Mouse (Mus musculus): ENCODE data around the gene Slc25a16. TPM values are rescaled to one million over a fixed set of nuclear protein-coding genes. Genes with fewer than 3 reads are reported as not detected.

Slc25a16 gene
- polyA plus RNA-seq, 1 experiment from 2014 or later: 17.9 TPM

- H3K4me2 ChIP-seq (ENCODE audit: low read length): peak overlapping the region; percentile 96
- peak overlapping the region; percentile 50 for H3K4me3 ChIP-seq (replicated peaks; ENCODE audit: low read depth, low read length)
- no peaks in the 10 kb centered on the region for H3K9me3 ChIP-seq (ENCODE audit: control insufficient read depth, low read length)
- peak; percentile 66 for DNase-seq
- H3K27me3 ChIP-seq (ENCODE audit: control insufficient read depth, insufficient read depth, low read length): peaks cover 7% of the 10 kb centered on the region; the same call in 1 of the 2 replicates
- no peaks in the 10 kb centered on the region for H3K36me3 ChIP-seq (ENCODE audit: control insufficient read depth, insufficient read depth, low read length)
- H3K4me1 ChIP-seq (ENCODE audit: control insufficient read depth, insufficient read depth, low read length): peaks cover 17% of the 10 kb centered on the region; the same call in 1 of the 2 replicates
- no peak overlapping the region for H3K27ac ChIP-seq (replicated peaks; ENCODE audit: low read depth, low read length)
- under 1% methylated on average over 38 of the region's 38 CpGs for WGBS
- peak overlapping the region; percentile 54 for H3K9ac ChIP-seq (replicated peaks; ENCODE audit: low read length)
- ATAC-seq (ENCODE audit: low FRiP score, low TSS enrichment): 0 out of 2 replicates have a peak, but pooled peaks have one; percentile 4
Observed at GRCm38 (mm10) chr10:62885969-62886798, 34.2 kb upstream of the Slc25a16 start.

GRCm38 (mm10) chr10:62886799-62887591 lies 33.4 kb upstream of the Slc25a16 start:
- WGBS: under 1% methylated on average over 56 of the region's 56 CpGs
- peaks cover 7% of the 10 kb centered on the region; the same call in 1 of the 2 replicates for H3K27me3 ChIP-seq (ENCODE audit: control insufficient read depth, insufficient read depth, low read length)
- no peaks in the 10 kb centered on the region for H3K9me3 ChIP-seq (ENCODE audit: control insufficient read depth, low read length)
- no peak overlapping the region for H3K27ac ChIP-seq (replicated peaks; ENCODE audit: low read depth, low read length)
- no peaks in the 10 kb centered on the region for H3K36me3 ChIP-seq (ENCODE audit: control insufficient read depth, insufficient read depth, low read length)
- ATAC-seq (ENCODE audit: low FRiP score, low TSS enrichment) (peak; percentile 69; the same call in 1 of the 2 replicates), DNase-seq (peak; percentile 74)
- H3K9ac ChIP-seq (replicated peaks; ENCODE audit: low read length): peak overlapping the region; percentile 54
- H3K4me3 ChIP-seq (replicated peaks; ENCODE audit: low read depth, low read length): peak overlapping the region; percentile 50
- H3K4me1 ChIP-seq (ENCODE audit: control insufficient read depth, insufficient read depth, low read length): peaks cover 17% of the 10 kb centered on the region; the same call in 1 of the 2 replicates
- peak overlapping the region; percentile 96 for H3K4me2 ChIP-seq (ENCODE audit: low read length)

DNA sequence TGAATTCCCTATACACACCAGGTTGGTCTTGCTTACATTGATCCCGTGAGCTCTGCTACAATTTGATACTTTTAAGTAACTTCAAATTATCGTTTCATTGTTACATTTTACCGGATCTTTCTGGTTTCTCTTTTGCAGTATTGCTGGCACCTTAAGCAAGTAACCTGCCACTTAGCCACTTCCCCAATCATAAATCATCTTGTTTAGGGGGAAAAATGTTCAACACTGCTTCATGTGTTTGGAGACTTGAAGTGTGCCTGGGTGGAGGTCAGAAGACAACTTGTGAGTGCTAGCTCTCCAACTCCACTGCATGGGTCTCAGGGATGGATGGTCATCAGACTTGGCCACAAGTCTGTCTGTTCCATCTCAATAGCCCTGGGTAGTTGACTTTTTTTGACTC lies 29.4 kb upstream of the Slc25a16 start:
- DNase-seq: no peak
- no peak overlapping the region for H3K27ac ChIP-seq (replicated peaks; ENCODE audit: low read depth, low read length)
- no peak for ATAC-seq (ENCODE audit: low FRiP score, low TSS enrichment)

DNA sequence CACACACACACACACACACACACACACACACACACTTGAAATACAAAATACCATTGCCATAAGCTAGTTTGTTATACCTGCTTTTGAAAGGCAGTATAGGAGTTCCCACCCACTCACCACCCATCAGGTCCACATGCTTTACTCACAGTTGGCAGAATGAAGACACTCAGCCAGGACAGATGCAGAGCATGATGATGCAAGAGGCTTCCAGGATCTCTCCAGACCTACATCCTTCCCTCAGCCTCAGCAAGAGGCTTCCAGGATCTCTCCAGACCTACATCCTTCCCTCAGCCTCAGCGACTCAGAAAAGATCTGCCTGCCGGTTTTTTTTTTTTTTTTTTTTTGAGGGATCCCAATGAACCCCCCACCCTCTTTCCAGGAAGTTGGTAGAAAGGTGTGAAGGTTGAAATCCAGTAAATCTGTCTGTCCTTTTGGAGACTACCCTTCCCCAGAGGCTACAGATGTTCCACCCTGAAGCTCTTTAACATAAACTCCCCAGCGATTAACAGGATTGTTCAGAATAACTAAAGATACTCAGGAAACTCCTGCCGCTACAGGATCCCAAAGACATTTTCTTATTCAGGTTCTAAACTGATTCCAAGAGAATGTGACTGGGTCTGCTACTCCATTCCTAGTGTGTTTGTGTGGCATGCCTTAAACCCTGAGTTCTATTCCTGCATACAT lies 27.7 kb upstream of the Slc25a16 start:
- ATAC-seq (ENCODE audit: low FRiP score, low TSS enrichment): no peak
- no peaks in the 10 kb centered on the region for H3K9me3 ChIP-seq (ENCODE audit: control insufficient read depth, low read length)
- no peak overlapping the region for H3K4me2 ChIP-seq (ENCODE audit: low read length)

More for the DNA sequence above, 29.4 kb upstream of the Slc25a16 start:
- no peak overlapping the region for H3K9ac ChIP-seq (replicated peaks; ENCODE audit: low read length)
- H3K4me2 ChIP-seq (ENCODE audit: low read length): no peak overlapping the region
- 0 out of 2 replicates have a peak, but pooled peaks cover under 1% of the 10 kb centered on the region for H3K27me3 ChIP-seq (ENCODE audit: control insufficient read depth, insufficient read depth, low read length)
- peaks cover 11% of the 10 kb centered on the region; the same call in 1 of the 2 replicates for H3K4me1 ChIP-seq (ENCODE audit: control insufficient read depth, insufficient read depth, low read length)
- WGBS: 92% methylated on average over 3 of the region's 3 CpGs
- no peak overlapping the region for H3K4me3 ChIP-seq (replicated peaks; ENCODE audit: low read depth, low read length)
- no peaks in the 10 kb centered on the region for H3K36me3 ChIP-seq (ENCODE audit: control insufficient read depth, insufficient read depth, low read length)
- H3K9me3 ChIP-seq (ENCODE audit: control insufficient read depth, low read length): no peaks in the 10 kb centered on the region

GRCm38 (mm10) chr10:62893356-62893884 lies 27.0 kb upstream of the Slc25a16 start:
- ATAC-seq (ENCODE audit: low FRiP score, low TSS enrichment): no peak
- Histone ChIP-seq H3K9me3 (ENCODE audit: control insufficient read depth, low read length) (no peaks in the 10 kb centered on the region), H3K4me3 (replicated peaks; ENCODE audit: low read depth, low read length) (no peak overlapping the region), H3K4me2 (ENCODE audit: low read length) (no peak overlapping the region), H3K36me3 (ENCODE audit: control insufficient read depth, insufficient read depth, low read length) (no peaks in the 10 kb centered on the region), H3K27me3 (ENCODE audit: control insufficient read depth, insufficient read depth, low read length) (no peaks in the 10 kb centered on the region), H3K27ac (replicated peaks; ENCODE audit: low read depth, low read length) (no peak overlapping the region), H3K9ac (replicated peaks; ENCODE audit: low read length) (no peak overlapping the region), H3K4me1 (ENCODE audit: control insufficient read depth, insufficient read depth, low read length) (no peaks in the 10 kb centered on the region)
- no peak for DNase-seq
- 69% methylated on average over 6 of the region's 6 CpGs for WGBS

More for the DNA sequence above, 27.7 kb upstream of the Slc25a16 start:
- H3K27ac ChIP-seq (replicated peaks; ENCODE audit: low read depth, low read length): no peak overlapping the region
- no peak for DNase-seq
- H3K36me3 ChIP-seq (ENCODE audit: control insufficient read depth, insufficient read depth, low read length): no peaks in the 10 kb centered on the region
- no peak overlapping the region for H3K9ac ChIP-seq (replicated peaks; ENCODE audit: low read length)
- H3K4me1 ChIP-seq (ENCODE audit: control insufficient read depth, insufficient read depth, low read length): no peaks in the 10 kb centered on the region
- no peak overlapping the region for H3K4me3 ChIP-seq (replicated peaks; ENCODE audit: low read depth, low read length)
- WGBS: 25% methylated on average over 4 of the region's 4 CpGs
- H3K27me3 ChIP-seq (ENCODE audit: control insufficient read depth, insufficient read depth, low read length): no peaks in the 10 kb centered on the region

GRCm38 (mm10) chr10:62894447-62894846 lies 26.0 kb upstream of the Slc25a16 start:
- Histone ChIP-seq H3K4me3 (replicated peaks; ENCODE audit: low read depth, low read length) (no peak overlapping the region), H3K27me3 (ENCODE audit: control insufficient read depth, insufficient read depth, low read length) (no peaks in the 10 kb centered on the region), H3K9ac (replicated peaks; ENCODE audit: low read length) (no peak overlapping the region), H3K36me3 (ENCODE audit: control insufficient read depth, insufficient read depth, low read length) (no peaks in the 10 kb centered on the region), H3K4me2 (ENCODE audit: low read length) (no peak overlapping the region), H3K27ac (replicated peaks; ENCODE audit: low read depth, low read length) (no peak overlapping the region), H3K4me1 (ENCODE audit: control insufficient read depth, insufficient read depth, low read length) (no peaks in the 10 kb centered on the region), H3K9me3 (ENCODE audit: control insufficient read depth, low read length) (no peaks in the 10 kb centered on the region)
- DNase-seq: no peak
- WGBS: 73% methylated on average over 3 of the region's 3 CpGs
- no peak for ATAC-seq (ENCODE audit: low FRiP score, low TSS enrichment)

- Histone ChIP-seq H3K27ac (replicated peaks; ENCODE audit: low read depth, low read length) (no peak overlapping the region), H3K4me1 (ENCODE audit: control insufficient read depth, insufficient read depth, low read length) (no peaks in the 10 kb centered on the region), H3K9ac (replicated peaks; ENCODE audit: low read length) (no peak overlapping the region), H3K36me3 (ENCODE audit: control insufficient read depth, insufficient read depth, low read length) (no peaks in the 10 kb centered on the region), H3K4me3 (replicated peaks; ENCODE audit: low read depth, low read length) (no peak overlapping the region), H3K27me3 (ENCODE audit: control insufficient read depth, insufficient read depth, low read length) (no peaks in the 10 kb centered on the region), H3K9me3 (ENCODE audit: control insufficient read depth, low read length) (no peaks in the 10 kb centered on the region), H3K4me2 (ENCODE audit: low read length) (no peak overlapping the region)
- ATAC-seq (ENCODE audit: low FRiP score, low TSS enrichment): no peak
- WGBS: 83% methylated on average over 6 of the region's 6 CpGs
- DNase-seq: no peak
Observed at GRCm38 (mm10) chr10:62895386-62895785, 25.0 kb upstream of the Slc25a16 start.

DNA sequence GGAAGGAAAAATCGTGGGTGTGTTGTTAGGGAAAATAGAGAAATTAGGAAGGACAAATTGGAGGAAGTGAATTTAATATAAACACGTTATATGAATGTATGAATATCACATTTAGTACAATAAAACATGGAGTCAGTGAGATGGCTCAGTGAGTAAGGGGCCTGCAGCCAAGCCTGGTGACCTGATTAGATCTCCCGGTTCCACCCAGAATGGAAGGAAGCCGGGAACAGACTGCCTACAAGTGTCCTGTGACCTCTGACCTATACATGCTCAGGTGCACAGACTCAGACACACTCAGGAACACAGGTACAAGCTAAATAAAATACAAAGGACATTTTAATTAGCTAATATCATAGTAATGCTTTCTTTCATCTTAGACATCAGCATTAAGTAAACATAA lies 24.4 kb upstream of the Slc25a16 start:
- Histone ChIP-seq H3K27ac (replicated peaks; ENCODE audit: low read depth, low read length) (no peak overlapping the region), H3K27me3 (ENCODE audit: control insufficient read depth, insufficient read depth, low read length) (no peaks in the 10 kb centered on the region), H3K9me3 (ENCODE audit: control insufficient read depth, low read length) (no peaks in the 10 kb centered on the region), H3K36me3 (ENCODE audit: control insufficient read depth, insufficient read depth, low read length) (no peaks in the 10 kb centered on the region), H3K9ac (replicated peaks; ENCODE audit: low read length) (no peak overlapping the region), H3K4me3 (replicated peaks; ENCODE audit: low read depth, low read length) (no peak overlapping the region), H3K4me1 (ENCODE audit: control insufficient read depth, insufficient read depth, low read length) (no peaks in the 10 kb centered on the region), H3K4me2 (ENCODE audit: low read length) (no peak overlapping the region)
- 71% methylated on average over 4 of the region's 4 CpGs for WGBS
- no peak for DNase-seq
- ATAC-seq (ENCODE audit: low FRiP score, low TSS enrichment): no peak
